Mouse (Mus musculus): ENCODE measurements around the gene Hmx2.

DNA sequence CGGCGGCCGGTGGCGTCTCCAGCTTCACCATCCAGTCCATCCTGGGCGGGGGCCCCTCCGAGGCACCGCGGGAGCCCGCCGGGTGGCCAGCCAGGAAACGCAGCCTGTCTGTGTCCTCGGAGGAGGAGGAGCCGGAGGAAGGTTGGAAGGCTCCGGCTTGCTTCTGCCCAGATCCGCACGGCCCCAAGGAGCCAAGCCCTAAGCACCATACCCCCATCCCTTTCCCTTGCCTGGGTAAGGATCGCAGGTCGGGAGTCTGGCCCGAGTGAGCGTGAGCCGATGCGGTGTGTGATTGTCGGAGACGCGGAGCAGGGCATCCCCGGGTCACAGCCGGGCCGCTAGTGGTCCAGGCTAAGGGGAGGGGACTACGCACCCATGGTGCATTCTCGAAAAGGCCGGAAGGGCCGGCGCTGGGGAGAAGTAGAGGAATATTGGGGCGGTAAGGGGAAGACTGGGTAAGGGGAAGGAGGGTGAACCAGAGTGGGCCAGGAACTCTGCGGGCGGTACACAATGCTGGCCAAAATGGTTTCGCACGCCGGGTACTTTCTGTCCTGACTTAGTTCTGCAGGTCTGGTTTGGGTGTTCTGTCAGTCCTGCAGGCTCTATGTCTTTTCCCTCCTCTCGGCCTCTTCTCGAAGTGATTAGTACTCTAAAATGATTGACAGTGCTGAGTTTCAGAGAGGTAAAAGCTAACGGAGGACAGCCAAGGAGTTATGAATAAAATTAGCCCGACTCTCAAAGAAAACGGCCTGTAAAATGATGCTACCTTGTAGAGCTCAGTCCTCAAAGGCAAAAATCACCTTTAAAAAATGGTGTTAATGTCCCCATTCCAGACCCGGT, 6.0 kb downstream of the Hmx2 start:
- TF ChIP-seq POLR2A (IDR thresholded peaks at IDR 0.05; ENCODE audit: control insufficient read depth, low read depth, low read length) (no peak), CTCF (IDR thresholded peaks at IDR 0.05; ENCODE audit: control insufficient read depth, insufficient read depth, insufficient replicate concordance, low read depth, low read length) (no peak)
